20 mouse cellular contexts compared by ENCODE assay signal in the genomic region with DNA sequence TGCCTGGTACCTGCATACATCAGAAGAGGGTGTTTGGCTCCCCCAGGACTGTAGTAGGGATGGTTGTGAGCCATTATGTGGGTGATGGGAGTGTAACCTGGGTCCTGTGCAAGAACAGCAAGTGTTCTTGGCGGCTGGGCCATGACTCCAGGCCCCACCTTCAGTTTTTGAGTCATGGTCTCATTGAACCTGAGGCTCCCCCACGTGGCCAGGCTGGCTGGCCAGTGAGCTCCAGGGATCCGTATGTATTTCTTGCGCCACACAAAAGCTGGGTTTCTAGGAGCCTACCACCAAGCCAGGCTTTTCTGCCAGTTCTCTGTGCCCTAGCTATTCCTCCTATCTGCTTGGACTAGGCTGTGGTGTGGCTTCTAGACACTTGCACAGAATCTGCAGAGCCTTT.
"Had no signal": no experiment of that assay in that cellular context is flagged by ENCODE, and none has a peak within 500 bp of the region (broad histone marks: within the 10 kb centered on the region; RNA-seq: fewer than 3 reads in every experiment).

No protein-coding gene starts in this region.

- H3K4me1 ChIP-seq: liver, embryonic 15.5 days; megakaryocyte, embryonic 14.5 days had no signal

- H3K9me3 ChIP-seq: limb, embryonic 10.5 days; limb, embryonic 13.5 days; liver, embryonic 12.5 days; liver, embryonic 15.5 days; megakaryocyte, embryonic 14.5 days; midbrain, embryonic 10.5 days; neural tube, embryonic 12.5 days; neural tube, embryonic 15.5 days had no signal

- H3K27me3 ChIP-seq: limb, embryonic 13.5 days; liver, embryonic 15.5 days; neural tube, embryonic 12.5 days; neural tube, embryonic 15.5 days had no signal

- H3K9ac ChIP-seq: limb, embryonic 13.5 days; liver, embryonic 12.5 days; liver, embryonic 15.5 days; neural tube, embryonic 12.5 days; neural tube, embryonic 15.5 days had no signal

- ATAC-seq: liver, embryonic 12.5 days had no signal

- H3K27ac ChIP-seq: layer of hippocampus, adult 2 months; limb, embryonic 10.5 days; limb, embryonic 13.5 days; liver, embryonic 12.5 days; liver, embryonic 15.5 days; midbrain, embryonic 10.5 days; neural tube, embryonic 12.5 days; neural tube, embryonic 15.5 days had no signal

- H3K36me3 ChIP-seq: limb, embryonic 10.5 days; limb, embryonic 13.5 days; liver, embryonic 12.5 days; liver, embryonic 15.5 days had no signal

- DNase-seq: kidney, adult 11 months; kidney, adult 8-10 months; kidney, postnatal 25 days; layer of hippocampus, adult 9-11 months; liver; lung, adult 18-20 months; midbrain, embryonic 14.5 days; right cerebral cortex, adult 18-20 months; right cerebral cortex, postnatal 14 days; right cerebral cortex, postnatal 4 days; thymus, postnatal 36 days had no signal

- H3K4me3 ChIP-seq: layer of hippocampus, adult 2 months; limb, embryonic 10.5 days; limb, embryonic 13.5 days; liver, embryonic 12.5 days; liver, embryonic 15.5 days; megakaryocyte, embryonic 14.5 days; midbrain, embryonic 10.5 days; neural tube, embryonic 12.5 days; neural tube, embryonic 15.5 days had no signal

- H3K4me2 ChIP-seq: limb, embryonic 13.5 days; liver, embryonic 12.5 days; liver, embryonic 15.5 days; neural tube, embryonic 12.5 days; neural tube, embryonic 15.5 days had no signal
